Mouse (Mus musculus): ENCODE data around the gene Pak1. TPM values are rescaled to one million over a fixed set of nuclear protein-coding genes. Genes with fewer than 3 reads are reported as not detected.

Pak1 gene
- 10 to 100 TPM; 15.8 to 35.1 (median 27.8) TPM for total RNA-seq (2022)

- peak; percentile 79 for DNase-seq
These were observed at the start of gene Pak1 for GRCm38 (mm10) chr7:97788190-97788668. Pak1 (plus strand) TSS chr7:97788541.

- DNase-seq, result peak; percentile 66
These were observed 47.4 kb upstream of the Pak1 start for GRCm38 (mm10) chr7:97740948-97741347.

GRCm38 (mm10) chr7:97741756-97742291 lies 46.5 kb upstream of the Pak1 start:
- no peak for DNase-seq

GRCm38 (mm10) chr7:97745299-97745698 lies 43.0 kb upstream of the Pak1 start:
- no peak for DNase-seq

GRCm38 (mm10) chr7:97747176-97747707 lies 41.1 kb upstream of the Pak1 start:
- no peak for DNase-seq

GRCm38 (mm10) chr7:97747787-97748497 lies 40.4 kb upstream of the Pak1 start:
- DNase-seq, result peak; percentile 81

- DNase-seq, result no peak
These were observed 39.7 kb upstream of the Pak1 start for GRCm38 (mm10) chr7:97748527-97749206.

GRCm38 (mm10) chr7:97749207-97750190 lies 38.8 kb upstream of the Pak1 start:
- no peak for DNase-seq

- no peak for DNase-seq
These were observed 31.1 kb upstream of the Pak1 start for GRCm38 (mm10) chr7:97756967-97757881.

GRCm38 (mm10) chr7:97764591-97764990 lies 23.8 kb upstream of the Pak1 start:
- DNase-seq, result peak; percentile 76

GRCm38 (mm10) chr7:97765181-97765962 lies 23.0 kb upstream of the Pak1 start:
- peak; percentile 70 for DNase-seq

- no peak for DNase-seq
These were observed 22.4 kb upstream of the Pak1 start for GRCm38 (mm10) chr7:97765963-97766347.

- no peak for DNase-seq
These were observed 21.8 kb upstream of the Pak1 start for GRCm38 (mm10) chr7:97766406-97767166.

- no peak for DNase-seq
These were observed 20.5 kb upstream of the Pak1 start for GRCm38 (mm10) chr7:97767841-97768240.

- DNase-seq, result no peak
These were observed 19.3 kb upstream of the Pak1 start for GRCm38 (mm10) chr7:97769020-97769419.

- no peak for DNase-seq
These were observed 17.3 kb upstream of the Pak1 start for GRCm38 (mm10) chr7:97770841-97771620.

- DNase-seq, result no peak
These were observed 13.0 kb upstream of the Pak1 start for GRCm38 (mm10) chr7:97775380-97775779.

GRCm38 (mm10) chr7:97775923-97776322 lies 12.4 kb upstream of the Pak1 start:
- DNase-seq, result no peak

- DNase-seq, result no peak
These were observed 11.2 kb upstream of the Pak1 start for GRCm38 (mm10) chr7:97777191-97777590.

All from adrenal gland, adult 8-10 months (tissue).